Mouse (Mus musculus) adrenal gland, postnatal 10 days (tissue): Measurements from ENCODE around the gene Gsk3a. TPM values are rescaled to one million over a fixed set of nuclear protein-coding genes. Genes with fewer than 3 reads are reported as not detected.
A peak's percentile ranks its signal among the peaks of the same experiment; 100 is the strongest.

ENCODE experiments used
- DNase-seq: peaks from one replicate; pipeline ENCODE4 v3.0.0; 2021; ENCODE audit warnings: mixed read lengths
- total RNA-seq, 2 experiments: library from RNA; stranded (reverse); gene quantifications; 2 replicates each; pipeline ENCODE4 v1.2.3; 2021

Gsk3a gene
- total RNA-seq, 2 experiments from 2014 or later = 92.5 to 96.7 TPM

- peak; percentile 85 for DNase-seq
Measured at GRCm38 (mm10) chr7:25249314-25250140, 11.9 kb upstream of the Gsk3a start.

- DNase-seq = peak; percentile 60
Measured at GRCm38 (mm10) chr7:25248846-25249313, 11.2 kb upstream of the Gsk3a start.

DNA sequence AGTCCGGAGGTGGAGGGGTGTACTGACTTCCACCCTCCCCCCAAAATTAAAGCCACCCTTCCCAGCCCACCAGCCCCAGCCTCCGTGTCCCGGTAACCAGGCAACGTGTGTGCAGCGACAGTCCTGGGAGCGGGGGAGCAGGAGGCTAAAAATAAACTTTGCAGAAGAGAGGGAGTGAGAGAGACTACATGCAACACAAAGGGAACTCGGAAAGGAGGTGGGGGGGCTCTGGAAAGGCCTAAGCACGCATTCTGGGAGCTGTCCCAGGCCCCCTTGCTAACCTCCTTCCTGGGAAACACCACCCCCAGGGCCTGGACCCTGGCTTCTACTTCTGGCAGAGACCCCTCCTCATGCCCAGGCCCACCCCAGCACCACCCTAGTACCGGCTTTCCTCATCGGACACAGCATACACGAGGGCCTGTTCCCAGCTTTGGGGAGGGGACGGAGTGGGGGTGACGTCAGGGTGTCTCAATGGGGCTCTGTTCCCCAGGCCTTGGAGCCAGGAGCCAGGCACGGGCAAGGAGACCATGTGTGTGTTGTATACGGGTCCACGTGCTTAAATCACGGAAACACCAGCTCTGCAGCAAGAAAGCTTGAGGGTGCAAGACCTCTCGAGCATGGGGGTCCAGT is 10.5 kb upstream of the Gsk3a start:
- peak; percentile 57 for DNase-seq

GRCm38 (mm10) chr7:25247498-25247897 is 9.8 kb upstream of the Gsk3a start:
- DNase-seq = no peak

DNA sequence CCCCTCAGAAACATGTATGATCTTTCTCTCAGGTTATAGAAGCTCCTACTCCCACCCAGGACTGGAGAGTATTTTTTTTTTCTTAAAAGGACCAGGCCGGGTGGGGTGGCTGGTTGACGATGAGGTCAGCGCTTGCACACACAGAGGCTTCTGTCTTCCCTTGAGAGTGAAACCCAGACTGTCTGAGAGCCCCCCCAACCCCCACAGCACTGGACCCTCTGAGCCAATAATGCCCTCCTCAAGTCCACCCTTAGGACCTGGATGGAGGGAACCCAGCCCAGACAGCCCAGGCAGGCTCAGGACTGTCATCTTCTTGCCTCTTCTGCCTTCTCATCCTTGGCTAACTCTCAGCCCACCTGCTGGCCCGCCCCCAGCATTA is 9.1 kb upstream of the Gsk3a start:
- no peak for DNase-seq

- DNase-seq = peak; percentile 70
Measured at GRCm38 (mm10) chr7:25246079-25246758, 8.6 kb upstream of the Gsk3a start.

DNA sequence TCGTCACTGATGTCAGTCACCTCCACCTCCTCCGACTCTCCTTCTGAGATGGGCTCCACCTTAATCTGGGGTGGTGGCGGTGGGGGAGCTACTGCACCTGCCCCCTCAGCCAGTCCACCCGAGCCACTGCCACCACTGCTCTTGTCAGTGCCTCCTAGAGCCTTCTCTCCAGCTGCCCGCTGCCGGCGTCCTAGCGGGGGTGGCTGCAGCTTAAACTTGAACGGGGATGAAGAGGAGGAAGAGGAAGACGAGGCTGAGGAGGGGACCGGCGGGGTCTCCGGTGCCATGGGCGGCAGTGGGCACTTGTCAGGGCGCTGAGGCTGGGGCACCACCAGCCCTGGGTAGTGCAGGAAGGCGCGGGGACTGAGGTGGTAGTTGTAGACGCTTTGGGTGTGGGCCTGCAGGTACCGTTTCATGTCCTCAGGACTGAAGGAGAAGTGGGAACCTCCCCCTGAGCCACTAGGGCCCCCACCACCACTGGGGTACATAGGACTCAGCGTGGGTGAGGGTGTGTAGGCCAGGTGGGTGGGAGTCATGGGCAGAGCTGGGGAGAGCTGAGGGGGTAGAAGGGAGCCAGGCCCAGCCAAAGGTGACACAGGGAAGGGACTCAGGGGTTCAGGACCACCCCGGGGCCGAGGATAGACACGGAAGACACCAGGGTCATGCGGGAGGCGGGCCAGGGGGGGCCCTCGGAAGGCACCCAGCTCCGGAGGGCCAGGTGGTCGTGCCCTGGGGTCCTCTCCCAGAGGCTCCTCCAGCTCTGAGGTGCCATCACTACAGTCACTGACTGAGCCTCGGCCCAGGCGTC is 7.1 kb upstream of the Gsk3a start:
- no peak for DNase-seq

DNA sequence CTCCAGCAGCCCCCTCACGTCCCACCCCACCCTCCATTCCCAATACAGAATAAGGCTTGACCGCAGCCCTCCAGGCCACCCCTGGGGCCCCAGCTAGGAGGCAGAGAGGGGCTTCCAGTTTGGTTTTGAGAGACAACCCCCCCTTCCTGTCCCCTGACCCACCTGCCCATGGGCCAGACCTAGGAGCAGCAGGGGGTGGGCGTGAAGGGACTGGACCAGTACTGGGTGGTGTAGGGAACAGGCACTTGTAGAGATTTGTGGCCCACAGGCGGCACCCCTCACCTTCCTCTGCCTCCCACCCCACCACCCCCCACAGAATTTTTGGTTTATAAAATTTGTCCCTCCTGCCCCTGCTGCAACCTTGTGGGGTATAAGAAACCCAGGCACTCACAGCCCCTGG is 5.7 kb upstream of the Gsk3a start:
- no peak for DNase-seq

DNA sequence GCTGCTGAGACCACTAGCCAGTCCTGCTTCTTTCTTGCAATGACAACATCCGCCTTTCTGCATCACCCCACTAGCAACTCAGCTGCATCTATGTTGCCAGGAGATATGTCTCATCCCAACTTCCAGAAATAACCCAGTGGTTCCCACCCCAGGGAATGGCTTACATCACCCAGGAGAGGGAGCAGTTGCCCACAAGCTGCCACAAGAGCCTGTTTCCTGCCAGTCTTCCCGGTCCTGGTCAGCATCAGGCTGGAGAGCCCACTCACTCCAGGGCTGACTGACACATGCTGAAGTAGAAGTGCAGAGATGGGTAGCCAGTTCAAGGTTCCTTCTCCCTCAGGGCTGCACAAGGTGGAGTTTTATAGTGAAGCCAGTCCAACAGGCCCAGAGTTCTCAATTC is 3.4 kb upstream of the Gsk3a start:
- peak; percentile 76 for DNase-seq

DNA sequence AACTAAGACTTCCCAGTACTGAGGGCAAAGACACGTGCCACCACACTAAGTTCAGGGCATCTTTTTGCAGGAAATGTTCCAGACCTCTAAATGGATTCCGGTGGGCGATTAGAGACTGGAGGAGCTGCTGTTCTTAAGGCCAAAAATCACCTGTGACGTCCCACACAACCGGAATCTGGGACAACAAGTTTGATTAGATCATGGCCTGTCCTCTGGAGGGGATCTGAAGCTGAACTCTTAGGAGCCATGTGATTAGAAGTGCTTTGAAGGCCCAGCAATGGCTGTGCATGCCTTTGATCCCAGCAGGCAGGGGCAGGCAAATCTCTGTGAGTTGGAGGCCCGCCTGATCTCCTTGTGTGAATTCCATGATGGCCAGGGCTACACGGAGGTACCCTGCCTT is 3.0 kb upstream of the Gsk3a start:
- no peak for DNase-seq

DNA sequence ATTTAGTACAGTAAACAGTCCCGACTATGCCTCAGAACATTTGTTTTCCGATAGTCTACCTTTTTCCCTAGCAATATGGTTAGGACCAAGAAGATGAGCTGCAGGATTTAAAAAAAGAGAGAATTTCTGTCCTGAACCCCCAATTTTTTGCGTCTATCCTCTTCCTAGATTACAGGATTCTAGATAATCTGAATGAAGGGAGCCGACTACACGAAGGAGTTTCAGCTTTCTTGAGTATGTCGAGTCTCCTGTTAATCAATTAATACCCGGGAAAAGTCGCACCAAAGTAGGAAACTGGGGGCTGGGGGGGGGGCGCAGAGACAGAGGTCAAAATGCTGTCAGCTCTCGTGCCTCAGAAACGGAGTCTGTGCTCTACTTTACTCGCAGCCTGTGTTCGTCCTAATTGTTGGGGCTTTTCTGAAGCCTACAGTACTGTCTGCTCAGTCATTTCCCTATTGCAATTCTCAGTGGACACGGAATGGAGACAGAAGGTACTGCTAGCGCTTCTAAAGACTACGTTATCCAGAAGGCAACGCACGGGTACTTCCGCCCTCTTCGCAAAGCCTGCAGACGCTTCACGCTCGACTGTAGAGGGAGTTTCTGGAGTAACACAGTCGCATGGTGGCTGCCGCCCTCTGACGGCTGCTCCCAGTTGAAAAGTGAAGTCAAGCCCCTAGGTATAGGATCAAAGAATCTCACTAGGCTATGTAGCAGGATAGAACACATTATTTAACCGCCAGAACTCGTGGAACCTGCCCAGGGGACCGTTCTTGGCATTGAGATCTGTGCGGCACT is 1.4 kb upstream of the Gsk3a start:
- peak; percentile 85 for DNase-seq

GRCm38 (mm10) chr7:25238015-25238706 is 510 bp upstream of the Gsk3a start:
- DNase-seq = peak; percentile 90

- DNase-seq = no peak
Measured at GRCm38 (mm10) chr7:25235526-25235925, 2.1 kb downstream of the Gsk3a start.

- DNase-seq = no peak
Measured at GRCm38 (mm10) chr7:25233061-25233460, 4.6 kb downstream of the Gsk3a start.

DNA sequence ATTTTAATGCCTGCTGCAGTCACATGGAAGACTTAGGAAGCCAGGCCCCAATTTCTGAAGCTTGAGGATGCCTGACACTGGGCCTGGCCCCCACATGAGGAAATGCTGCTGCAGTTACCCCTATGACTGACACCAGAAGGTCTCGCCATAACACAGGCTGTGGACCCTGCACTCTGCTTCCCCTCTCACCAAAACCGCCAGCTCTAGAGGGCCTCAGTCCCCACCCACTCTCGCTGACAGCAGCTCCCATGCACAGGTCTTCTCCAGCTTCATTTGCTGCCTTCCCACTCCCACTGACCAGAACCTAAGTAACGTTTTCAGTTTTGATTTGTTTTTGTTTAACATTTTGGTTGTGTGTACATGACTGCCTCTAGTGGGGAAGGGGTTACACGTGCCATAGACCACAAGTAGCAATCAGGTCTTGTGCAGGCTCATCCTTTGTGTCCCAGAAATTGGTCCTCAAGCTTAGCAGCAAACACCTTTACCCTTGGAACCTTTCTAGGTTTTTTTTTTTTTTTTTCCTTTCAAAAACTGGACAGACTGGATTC is 5.5 kb downstream of the Gsk3a start:
- no peak for DNase-seq

DNA sequence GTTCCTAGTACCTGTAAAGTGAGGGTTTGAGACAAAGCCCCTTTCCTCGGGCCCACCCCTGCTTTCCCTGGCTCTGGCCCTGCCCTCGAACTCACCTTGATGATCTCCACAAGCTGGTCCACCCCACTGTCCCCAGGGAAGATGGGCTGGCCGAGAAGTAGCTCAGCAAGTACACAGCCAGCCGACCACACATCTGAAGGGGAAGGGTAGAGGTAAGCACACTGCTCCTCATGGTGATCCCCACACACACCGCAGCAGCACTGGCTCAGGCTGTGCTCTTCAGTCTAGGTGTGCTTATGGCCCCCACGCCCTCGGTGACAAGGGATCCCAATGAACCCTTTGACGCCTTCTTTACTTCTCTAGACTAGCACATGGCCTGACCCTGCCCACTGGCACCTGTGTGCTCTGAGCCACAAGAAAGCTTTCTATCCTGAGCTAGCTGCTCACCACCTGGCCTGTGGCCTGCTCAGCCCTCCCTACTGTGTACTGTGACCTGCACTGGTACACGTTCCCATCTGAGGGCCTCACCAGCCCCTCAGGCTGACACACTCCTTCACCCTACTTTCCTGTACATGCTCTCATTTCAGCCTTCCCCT is 6.9 kb downstream of the Gsk3a start:
- DNase-seq = no peak

DNA sequence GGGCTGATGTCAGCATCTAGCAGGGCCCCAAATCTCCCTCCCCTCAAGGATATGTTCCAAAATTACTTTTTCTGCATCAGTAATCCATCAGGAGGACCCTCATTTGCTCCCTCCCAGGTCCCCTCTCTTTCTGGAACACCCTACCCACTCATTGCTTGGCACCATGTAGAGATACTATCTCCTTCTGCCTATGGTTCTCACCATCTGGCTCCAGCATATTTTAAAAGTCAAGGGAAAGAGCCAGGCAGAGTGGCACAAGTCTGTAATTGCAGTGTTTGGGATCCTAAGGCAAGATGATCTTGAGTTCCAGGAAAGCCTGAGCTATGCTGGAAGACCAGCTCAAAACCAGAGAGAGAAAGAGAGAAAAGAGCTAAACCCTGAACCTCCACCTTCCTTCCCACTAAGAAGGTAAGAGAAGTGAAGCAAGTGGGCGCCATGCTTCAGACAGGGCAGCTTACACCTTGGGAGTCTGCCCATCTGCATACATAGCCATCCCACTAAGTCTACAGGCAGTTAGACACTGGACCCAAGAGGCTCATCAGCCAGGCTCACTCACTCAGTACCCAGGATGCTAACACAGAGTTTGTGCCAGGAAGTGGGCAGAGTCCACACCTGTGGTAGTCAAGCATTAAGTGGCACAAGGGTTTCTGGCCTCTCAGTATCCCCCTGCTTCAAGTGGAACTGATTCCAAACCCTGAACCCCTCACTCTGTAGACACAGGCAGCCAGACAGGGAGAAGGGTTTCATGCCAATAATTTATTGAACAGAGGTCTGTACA is 9.9 kb downstream of the Gsk3a start:
- DNase-seq = no peak

GRCm38 (mm10) chr7:25222275-25222967 is 15.2 kb downstream of the Gsk3a start:
- DNase-seq = no peak
